Mouse (Mus musculus) hindbrain, embryonic 11.5 days (tissue): ENCODE measurements around the gene Gapdh. TPM values are rescaled to one million over a fixed set of nuclear protein-coding genes. Genes with fewer than 3 reads are reported as not detected.

Source experiments
- ATAC-seq: fragments of 200-750 bp; cut with Nextera tagmentation; 2 replicates; pipeline ENCODE4 v1.8.0; 2017; ENCODE audit warnings: mild to moderate bottlenecking, moderate TSS enrichment, moderate library complexity; ENCODE audit not compliant: low FRiP score
- DNase-seq: peaks from one replicate; pipeline ENCODE4 v3.0.0-alpha.2; 2015; ENCODE audit warnings: low spot score
- H3K27ac ChIP-seq: fragments of 300-500 bp; sonication (generic); 2 replicates; pipeline ENCODE4 v1.5.1; 2014; ENCODE audit warnings: mild to moderate bottlenecking, low read depth, low read length
- H3K27me3 ChIP-seq: fragments of 300-500 bp; sonication (generic); 2 replicates; pipeline ENCODE4 v1.6.1; 2014; ENCODE audit warnings: mild to moderate bottlenecking, low read length, moderate library complexity, mixed read lengths; ENCODE audit not compliant: control insufficient read depth, insufficient read depth
- H3K36me3 ChIP-seq: fragments of 300-500 bp; sonication (generic); 2 replicates; pipeline ENCODE4 v1.6.1; 2014; ENCODE audit warnings: mild to moderate bottlenecking, low read length, moderate library complexity, mixed read lengths; ENCODE audit not compliant: control insufficient read depth, insufficient read depth
- H3K4me1 ChIP-seq: fragments of 300-500 bp; sonication (generic); replicated peaks from 2 replicates; pipeline ENCODE4 v1.6.1; 2014; ENCODE audit warnings: low read length, mixed read lengths; ENCODE audit not compliant: control insufficient read depth, insufficient read depth
- H3K4me2 ChIP-seq: fragments of 300-500 bp; sonication (generic); replicated peaks from 2 replicates; pipeline ENCODE4 v1.6.1; 2014; ENCODE audit warnings: mild to moderate bottlenecking, low read depth, low read length
- H3K4me3 ChIP-seq: fragments of 300-500 bp; sonication (generic); 2 replicates; pipeline ENCODE4 v1.5.1; 2014; ENCODE audit warnings: low read depth, low read length
- H3K9ac ChIP-seq: fragments of 300-500 bp; sonication (generic); 2 replicates; pipeline ENCODE4 v1.6.1; 2014; ENCODE audit warnings: low read depth, low read length
- H3K9me3 ChIP-seq: fragments of 300-500 bp; sonication (generic); 2 replicates; pipeline ENCODE4 v1.6.1; 2016; ENCODE audit warnings: low read length; ENCODE audit not compliant: control insufficient read depth
- WGBS: fragments of 180-500 bp; shearing (Covaris S2); extraction: QIAGEN DNeasy Blood & Tissue Kit; methylation state at CpG from one replicate; pipeline ENCODE4 v1.1.7; 2014; 5-methylcytosine and 5-hydroxymethylcytosine counted together
- polyA plus RNA-seq: library from polyadenylated mRNA; unstranded; fragments of >200 nt; fragmentation: Nextera tagmentation; extraction: Ambion mirVana; gene quantifications from 2 replicates; pipeline ENCODE4 v1.2.1, GENCODE M21; 2014

Gene Gapdh
- polyA plus RNA-seq, 1 experiment from 2014 or later: 2,070 TPM

GRCm38 (mm10) chr6:125158944-125159492 is 7.2 kb downstream of the Gapdh start:
- peaks cover 12% of the 10 kb centered on the region for H3K36me3 ChIP-seq
- 90% methylated on average over 15 of the region's 15 CpGs for WGBS
- no peaks in the 10 kb centered on the region for H3K27me3 ChIP-seq
- no peak overlapping the region for H3K4me2 ChIP-seq
- H3K27ac ChIP-seq: no peak overlapping the region
- ATAC-seq (no peak), DNase-seq (no peak)
- H3K4me3 ChIP-seq: no peak overlapping the region
- H3K4me1 ChIP-seq: peaks cover 7% of the 10 kb centered on the region
- no peak overlapping the region for H3K9ac ChIP-seq
- H3K9me3 ChIP-seq: no peaks in the 10 kb centered on the region

- peak overlapping the region; percentile 78 for H3K27ac ChIP-seq
- no peak overlapping the region for H3K4me3 ChIP-seq
Measured at GRCm38 (mm10) chr6:125156903-125157614, 9.2 kb downstream of the Gapdh start.

DNA sequence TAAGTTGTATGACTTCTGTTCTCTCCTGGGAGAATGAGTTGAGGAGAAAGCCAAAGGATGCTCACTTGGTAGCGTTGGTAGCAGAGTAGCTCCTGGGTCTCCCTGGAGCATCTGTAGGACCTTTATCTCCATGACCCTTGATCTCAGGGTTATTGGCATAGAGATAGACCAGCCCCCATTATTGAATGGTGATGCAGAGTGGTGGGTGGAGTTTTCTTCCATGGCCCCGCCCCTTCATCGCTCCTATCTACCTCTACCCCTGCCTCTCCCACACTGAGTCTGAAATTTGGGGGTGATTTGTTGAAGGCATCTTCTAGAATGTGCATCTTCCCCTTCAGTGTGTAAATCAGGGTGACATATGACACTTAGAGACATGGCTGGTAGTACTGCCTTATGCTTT is 9.8 kb downstream of the Gapdh start:
- 82% methylated on average over 3 of the region's 3 CpGs for WGBS
- H3K27ac ChIP-seq: 0 out of 2 replicates have a peak overlapping the region, but pooled peaks have one; percentile 78
- no peak overlapping the region for H3K4me2 ChIP-seq
- H3K9ac ChIP-seq: no peak overlapping the region
- H3K4me1 ChIP-seq: no peaks in the 10 kb centered on the region; the same call in 1 of the 2 replicates
- ATAC-seq: 0 out of 2 replicates have a peak, but pooled peaks have one; percentile 0
- no peak for DNase-seq
- peaks cover 10% of the 10 kb centered on the region; the same call in 1 of the 2 replicates for H3K36me3 ChIP-seq
- H3K27me3 ChIP-seq: no peaks in the 10 kb centered on the region
- no peaks in the 10 kb centered on the region for H3K9me3 ChIP-seq
- no peak overlapping the region for H3K4me3 ChIP-seq

More at GRCm38 (mm10) chr6:125156903-125157614, 9.2 kb downstream of the Gapdh start:
- peaks cover 10% of the 10 kb centered on the region; the same call in 1 of the 2 replicates for H3K36me3 ChIP-seq
- H3K9ac ChIP-seq: peak overlapping the region; percentile 3; the same call in 1 of the 2 replicates
- no peak overlapping the region for H3K4me2 ChIP-seq
- 21% methylated on average over 7 of the region's 7 CpGs for WGBS
- DNase-seq: peak; percentile 73
- H3K27me3 ChIP-seq: no peaks in the 10 kb centered on the region
- H3K4me1 ChIP-seq: no peaks in the 10 kb centered on the region; the same call in 1 of the 2 replicates
- no peaks in the 10 kb centered on the region for H3K9me3 ChIP-seq
- ATAC-seq: peak; percentile 76

DNA sequence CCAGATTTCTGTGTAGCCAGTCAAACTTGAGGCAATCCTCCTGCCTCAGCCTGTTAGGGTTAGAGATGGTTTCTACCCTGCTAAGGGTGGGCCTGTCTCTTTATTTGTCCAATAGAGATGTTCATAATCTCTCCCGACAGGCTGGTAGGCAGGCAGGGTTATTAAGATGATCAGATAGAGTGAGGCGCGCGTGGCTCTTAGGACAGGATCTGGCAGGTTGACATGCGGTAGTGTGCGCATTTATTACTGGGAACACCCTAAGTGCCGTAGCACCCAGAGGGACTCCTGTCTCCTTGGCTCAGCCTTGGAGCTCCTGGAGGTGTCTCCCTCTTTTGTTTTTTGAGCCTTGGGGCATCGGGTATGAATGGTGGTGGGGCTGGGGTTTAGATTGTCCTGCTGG is 11.0 kb downstream of the Gapdh start:
- WGBS: 93% methylated on average over 8 of the region's 8 CpGs
- H3K9ac ChIP-seq: no peak overlapping the region
- H3K27me3 ChIP-seq: no peaks in the 10 kb centered on the region
- DNase-seq (no peak), ATAC-seq (no peak)
- peaks cover 10% of the 10 kb centered on the region; the same call in 1 of the 2 replicates for H3K36me3 ChIP-seq
- H3K4me2 ChIP-seq: no peak overlapping the region
- H3K27ac ChIP-seq: no peak overlapping the region
- H3K4me3 ChIP-seq: no peak overlapping the region
- no peaks in the 10 kb centered on the region; the same call in 1 of the 2 replicates for H3K4me1 ChIP-seq
- H3K9me3 ChIP-seq: no peaks in the 10 kb centered on the region

GRCm38 (mm10) chr6:125154550-125154949 is 11.7 kb downstream of the Gapdh start:
- DNase-seq (no peak), ATAC-seq (no peak)
- H3K9me3 ChIP-seq: no peaks in the 10 kb centered on the region
- H3K27ac ChIP-seq: no peak overlapping the region
- H3K4me2 ChIP-seq: no peak overlapping the region
- H3K9ac ChIP-seq: no peak overlapping the region
- no peaks in the 10 kb centered on the region for H3K27me3 ChIP-seq
- H3K36me3 ChIP-seq: peaks cover 7% of the 10 kb centered on the region; the same call in 1 of the 2 replicates
- no peaks in the 10 kb centered on the region; the same call in 1 of the 2 replicates for H3K4me1 ChIP-seq
- H3K4me3 ChIP-seq: no peak overlapping the region

- H3K27ac ChIP-seq: no peak overlapping the region
- no peak overlapping the region for H3K9ac ChIP-seq
- no peaks in the 10 kb centered on the region for H3K9me3 ChIP-seq
- H3K4me3 ChIP-seq: no peak overlapping the region
- H3K4me2 ChIP-seq: no peak overlapping the region
- no peaks in the 10 kb centered on the region; the same call in 1 of the 2 replicates for H3K4me1 ChIP-seq
- peaks cover 1% of the 10 kb centered on the region; the same call in 1 of the 2 replicates for H3K36me3 ChIP-seq
- WGBS: 95% methylated on average over 4 of the region's 4 CpGs
- H3K27me3 ChIP-seq: no peaks in the 10 kb centered on the region
- DNase-seq: no peak
- no peak for ATAC-seq
Measured at GRCm38 (mm10) chr6:125153682-125154081, 12.6 kb downstream of the Gapdh start.

- Histone ChIP-seq H3K27ac (no peak overlapping the region), H3K9me3 (no peaks in the 10 kb centered on the region), H3K4me1 (no peaks in the 10 kb centered on the region; the same call in 1 of the 2 replicates), H3K4me2 (no peak overlapping the region), H3K9ac (no peak overlapping the region), H3K36me3 (no peaks in the 10 kb centered on the region), H3K27me3 (no peaks in the 10 kb centered on the region), H3K4me3 (no peak overlapping the region)
- WGBS: 88% methylated on average over 5 of the region's 5 CpGs
- no peak for DNase-seq
- ATAC-seq: no peak
Measured at GRCm38 (mm10) chr6:125153018-125153389, 13.3 kb downstream of the Gapdh start.

- Histone ChIP-seq H3K4me2 (no peak overlapping the region), H3K27ac (no peak overlapping the region), H3K36me3 (no peaks in the 10 kb centered on the region), H3K27me3 (no peaks in the 10 kb centered on the region), H3K4me3 (no peak overlapping the region), H3K9me3 (no peaks in the 10 kb centered on the region), H3K9ac (no peak overlapping the region), H3K4me1 (no peaks in the 10 kb centered on the region; the same call in 1 of the 2 replicates)
- 83% methylated on average over 22 of the region's 22 CpGs for WGBS
- ATAC-seq (no peak), DNase-seq (no peak)
Measured at GRCm38 (mm10) chr6:125152212-125153017, 13.9 kb downstream of the Gapdh start.
